Mouse (Mus musculus): Measurements from ENCODE around the gene Rbm6. TPM values are rescaled to one million over a fixed set of nuclear protein-coding genes. Genes with fewer than 3 reads are reported as not detected.

Rbm6 gene
- polyA plus RNA-seq (2014; fragmentation: Illumina TruSeq; extraction: RNeasy Lipid Tissue Mini Kit (QIAGEN cat#74804)), result 116 TPM

DNA sequence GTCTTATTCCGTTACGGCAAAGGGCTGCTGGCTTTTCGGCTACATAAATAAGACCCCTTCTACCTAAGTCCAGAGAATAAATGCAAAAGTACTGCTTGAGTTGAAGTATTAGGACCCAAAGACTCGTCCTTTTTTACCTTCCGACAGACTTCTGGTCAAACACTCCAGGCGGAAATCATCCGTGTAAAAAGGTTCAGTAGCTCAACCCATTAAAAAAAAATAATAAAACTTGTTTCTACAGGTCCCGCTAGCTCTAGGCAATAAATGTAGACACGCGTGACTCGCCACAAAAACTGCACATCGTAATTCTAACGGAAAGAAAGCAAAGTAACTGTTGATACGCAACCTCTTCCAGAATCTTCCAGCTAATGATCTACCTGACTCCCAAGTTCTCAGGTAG lies at the start of gene Rbm6:
Gene Rbm6, minus strand, starts transcription at position 101 of the 400 bp plus-strand sequence.

GRCm38 (mm10) chr9:107906252-107906966 lies 33.4 kb upstream of the Rbm6 start, which contains the start of gene Mst1r:
Gene Mst1r, plus strand, starts transcription at chr9:107906873.

DNA sequence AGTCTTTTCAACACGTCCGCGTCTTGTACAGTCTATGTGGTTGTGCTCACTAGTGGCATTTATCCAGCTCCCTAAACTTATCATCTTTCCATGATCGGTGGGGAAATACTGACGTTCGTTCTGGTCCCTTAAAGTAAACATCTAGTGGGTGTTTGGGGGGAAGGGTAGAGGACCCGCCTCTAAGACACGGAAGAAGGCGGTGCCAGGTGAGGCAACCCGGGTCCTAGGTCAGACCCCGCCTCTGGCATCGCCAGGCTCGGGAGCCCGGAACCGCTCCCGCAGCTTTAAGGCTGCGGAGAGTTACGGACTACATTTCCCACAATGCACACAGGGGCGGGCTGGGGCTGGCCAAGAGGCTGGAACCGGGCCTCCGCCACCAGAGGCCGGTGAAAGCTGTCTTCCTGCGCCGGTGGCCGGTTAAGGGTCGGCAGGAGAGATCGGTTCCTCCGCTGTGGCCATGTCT lies 14.8 kb upstream of the Rbm6 start, which contains the start of gene Mon1a:
Gene Mon1a, plus strand, starts transcription at position 348 of the 463 bp plus-strand sequence.

DNA sequence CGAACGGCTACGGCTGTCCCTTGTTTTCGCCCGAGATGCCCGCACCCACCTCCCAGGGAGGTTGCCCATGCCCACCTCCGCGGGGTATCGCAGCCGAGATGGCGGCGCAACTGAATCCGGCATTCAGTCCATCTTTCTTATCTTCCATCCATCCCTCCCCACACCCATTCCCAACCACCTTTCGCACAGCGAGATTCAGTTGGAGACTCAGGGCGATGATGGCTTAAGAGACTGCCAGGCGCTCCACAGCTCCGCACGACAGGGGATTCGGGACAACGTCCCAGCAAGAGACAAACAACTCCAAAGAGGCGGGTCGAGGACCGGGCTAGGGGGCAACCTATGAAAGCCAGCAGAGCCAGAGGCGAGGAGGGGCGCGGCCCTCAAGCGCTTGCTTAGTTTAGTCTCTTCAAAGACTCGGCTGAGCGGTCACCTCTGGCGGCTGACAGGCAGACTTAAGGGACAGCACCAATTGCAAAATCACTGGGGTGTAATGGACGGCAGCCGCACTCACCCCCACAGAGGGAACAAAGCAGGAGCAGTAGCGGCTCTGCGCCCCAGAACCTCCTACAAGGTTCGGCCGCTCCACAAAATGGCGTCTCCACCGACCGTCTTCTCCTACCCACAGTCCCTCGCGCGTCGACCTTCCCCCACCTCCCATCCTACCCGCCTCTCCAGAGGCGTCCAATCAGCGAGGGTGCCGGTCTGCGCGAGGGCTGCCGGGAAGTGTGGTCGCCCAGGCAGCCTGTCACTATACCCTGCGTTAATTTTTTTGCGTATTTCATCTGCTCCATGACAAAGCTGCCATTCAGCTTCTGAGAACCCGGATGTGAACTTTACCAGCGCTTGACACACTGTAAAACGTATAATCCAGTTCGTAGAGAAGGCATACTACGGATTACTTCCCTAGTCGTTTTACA lies 102.4 kb downstream of the Rbm6 start, which contains the start of gene Rbm5:
Gene Rbm5, minus strand, starts transcription at position 623 of the 917 bp plus-strand sequence.

Other genes with a start within 250 kb of the Rbm6 start
- gene Gnai2, start 237.9 kb downstream of the Rbm6 start, polyA plus RNA-seq (2014; fragmentation: Illumina TruSeq; extraction: RNeasy Lipid Tissue Mini Kit (QIAGEN cat#74804)), result 37.4 TPM
- 1.1 TPM for gene Slc38a3, start 203.7 kb downstream of the Rbm6 start, polyA plus RNA-seq (2014; fragmentation: Illumina TruSeq; extraction: RNeasy Lipid Tissue Mini Kit (QIAGEN cat#74804))
- not detected for gene Gnat1, start 193.5 kb downstream of the Rbm6 start, polyA plus RNA-seq (2014; fragmentation: Illumina TruSeq; extraction: RNeasy Lipid Tissue Mini Kit (QIAGEN cat#74804))
- gene Sema3f, start 162.8 kb downstream of the Rbm6 start, polyA plus RNA-seq (2014; fragmentation: Illumina TruSeq; extraction: RNeasy Lipid Tissue Mini Kit (QIAGEN cat#74804)), result 0.57 TPM
- gene Rbm5, start 102.2 kb downstream of the Rbm6 start, polyA plus RNA-seq (2014; fragmentation: Illumina TruSeq; extraction: RNeasy Lipid Tissue Mini Kit (QIAGEN cat#74804)), result 190 TPM
- gene Mon1a, start 14.9 kb upstream of the Rbm6 start, polyA plus RNA-seq (2014; fragmentation: Illumina TruSeq; extraction: RNeasy Lipid Tissue Mini Kit (QIAGEN cat#74804)), result not detected
- gene Mst1r, start 33.6 kb upstream of the Rbm6 start, polyA plus RNA-seq (2014; fragmentation: Illumina TruSeq; extraction: RNeasy Lipid Tissue Mini Kit (QIAGEN cat#74804)), result 0.11 TPM
- gene Actl11, start 55.2 kb upstream of the Rbm6 start, polyA plus RNA-seq (2014; fragmentation: Illumina TruSeq; extraction: RNeasy Lipid Tissue Mini Kit (QIAGEN cat#74804)), result not detected
- gene Camkv, start 62.4 kb upstream of the Rbm6 start, polyA plus RNA-seq (2014; fragmentation: Illumina TruSeq; extraction: RNeasy Lipid Tissue Mini Kit (QIAGEN cat#74804)), result not detected
- 0.97 TPM for gene Traip, start 76.9 kb upstream of the Rbm6 start, polyA plus RNA-seq (2014; fragmentation: Illumina TruSeq; extraction: RNeasy Lipid Tissue Mini Kit (QIAGEN cat#74804))
- 1.1 TPM for gene Uba7, start 102.3 kb upstream of the Rbm6 start, polyA plus RNA-seq (2014; fragmentation: Illumina TruSeq; extraction: RNeasy Lipid Tissue Mini Kit (QIAGEN cat#74804))
- gene Gm20661, start 109.8 kb upstream of the Rbm6 start, polyA plus RNA-seq (2014; fragmentation: Illumina TruSeq; extraction: RNeasy Lipid Tissue Mini Kit (QIAGEN cat#74804)), result 0.91 TPM
- not detected for gene Inka1, start 112.6 kb upstream of the Rbm6 start, polyA plus RNA-seq (2014; fragmentation: Illumina TruSeq; extraction: RNeasy Lipid Tissue Mini Kit (QIAGEN cat#74804))
- gene Cdhr4, start 119.3 kb upstream of the Rbm6 start, polyA plus RNA-seq (2014; fragmentation: Illumina TruSeq; extraction: RNeasy Lipid Tissue Mini Kit (QIAGEN cat#74804)), result 2.7 TPM
- gene Gm20662, start 123.1 kb upstream of the Rbm6 start, polyA plus RNA-seq (2014; fragmentation: Illumina TruSeq; extraction: RNeasy Lipid Tissue Mini Kit (QIAGEN cat#74804)), result not detected
- 40.0 TPM for gene Ip6k1, start 129.3 kb upstream of the Rbm6 start, polyA plus RNA-seq (2014; fragmentation: Illumina TruSeq; extraction: RNeasy Lipid Tissue Mini Kit (QIAGEN cat#74804))
- gene Gmppb, start 176.0 kb upstream of the Rbm6 start, polyA plus RNA-seq (2014; fragmentation: Illumina TruSeq; extraction: RNeasy Lipid Tissue Mini Kit (QIAGEN cat#74804)), result not detected
- gene Amigo3, start 179.9 kb upstream of the Rbm6 start, polyA plus RNA-seq (2014; fragmentation: Illumina TruSeq; extraction: RNeasy Lipid Tissue Mini Kit (QIAGEN cat#74804)), result not detected
- not detected for gene Mst1, start 207.2 kb upstream of the Rbm6 start, polyA plus RNA-seq (2014; fragmentation: Illumina TruSeq; extraction: RNeasy Lipid Tissue Mini Kit (QIAGEN cat#74804))
- gene Rnf123, start 210.1 kb upstream of the Rbm6 start, polyA plus RNA-seq (2014; fragmentation: Illumina TruSeq; extraction: RNeasy Lipid Tissue Mini Kit (QIAGEN cat#74804)), result 0.43 TPM
- gene Apeh, start 221.4 kb upstream of the Rbm6 start, polyA plus RNA-seq (2014; fragmentation: Illumina TruSeq; extraction: RNeasy Lipid Tissue Mini Kit (QIAGEN cat#74804)), result 10.7 TPM